Mouse (Mus musculus): ENCODE data around the gene Prpf6.
A peak's percentile ranks its signal among the peaks of the same experiment; 100 is the strongest.

Gene Prpf6

DNA sequence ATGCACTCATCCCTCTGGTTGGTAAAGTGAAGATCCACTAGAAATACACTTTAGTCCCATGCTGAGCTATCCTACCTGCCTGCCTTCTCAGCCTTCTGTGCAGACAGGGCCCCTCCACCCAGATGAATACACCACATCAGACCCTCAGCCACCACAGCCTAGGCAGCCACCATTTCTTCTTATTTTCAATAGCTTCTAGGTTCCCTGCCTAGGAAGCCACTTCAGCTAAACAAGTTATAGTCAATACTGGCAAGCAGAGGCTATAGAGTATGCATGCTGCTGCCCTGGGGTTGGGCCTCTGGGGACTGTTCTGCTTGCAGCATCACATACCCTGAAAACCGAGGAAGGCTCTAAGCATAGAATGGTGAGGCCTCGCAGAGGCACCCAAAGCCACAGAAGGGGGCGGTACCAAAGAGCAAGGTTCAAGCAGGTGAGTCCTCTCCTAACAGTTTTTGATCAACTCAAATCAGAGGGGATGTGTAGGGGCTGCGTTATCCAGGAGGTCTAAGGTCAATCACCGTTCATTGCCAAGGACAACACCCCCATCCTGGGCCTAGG lies at the start of gene Prpf6:
Gene Prpf6, plus strand, starts transcription at position 341 of the 558 bp plus-strand sequence.
- TF ChIP-seq NANOG (IDR thresholded peaks at IDR 0.05; ENCODE audit: borderline replicate concordance, low read length), result no peak
- no peak for TF ChIP-seq CTCF (conservative IDR thresholded peaks at IDR 0.05; ENCODE audit: low read length)
- no peak for TF ChIP-seq POU5F1 (IDR thresholded peaks at IDR 0.05; ENCODE audit: borderline replicate concordance, low read length)
- H3K4me1 ChIP-seq (replicated peaks; ENCODE audit: low read depth, low read length), result peaks cover 39% of the 10 kb centered on the region
- H3K4me3 ChIP-seq (replicated peaks; ENCODE audit: low read length), result peak within 1 kb of the TSS; percentile 95
- no peaks in the 10 kb centered on the region for H3K9me3 ChIP-seq (ENCODE audit: low read length)
- H3K36me3 ChIP-seq (ENCODE audit: insufficient read depth, low read length), result peaks cover 59% of the 10 kb centered on the region
- H3K27me3 ChIP-seq (ENCODE audit: insufficient read depth, low read length), result no peaks in the 10 kb centered on the region

DNA sequence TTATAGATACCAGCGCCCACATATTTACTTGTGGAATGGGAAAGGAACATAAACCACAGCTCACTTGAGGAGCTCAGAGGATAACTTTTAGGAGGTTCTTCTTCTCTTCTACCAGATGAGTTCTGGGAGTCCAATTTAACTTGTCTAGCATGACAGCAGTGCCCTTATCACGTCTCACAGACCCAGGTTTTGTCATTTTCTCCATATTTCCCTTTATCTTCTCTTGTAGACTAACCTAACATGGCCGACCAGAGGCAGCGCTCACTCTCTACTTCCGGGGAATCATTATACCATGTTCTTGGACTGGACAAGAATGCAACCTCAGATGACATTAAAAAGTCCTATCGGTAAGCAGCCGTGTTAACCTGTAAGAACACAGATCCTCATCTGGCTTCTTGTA lies 45.5 kb upstream of the Prpf6 start:
- Histone ChIP-seq H3K4me1 (replicated peaks; ENCODE audit: low read depth, low read length) (no peaks in the 10 kb centered on the region), H3K9me3 (ENCODE audit: low read length) (no peaks in the 10 kb centered on the region), H3K27me3 (ENCODE audit: insufficient read depth, low read length) (no peaks in the 10 kb centered on the region), H3K4me3 (replicated peaks; ENCODE audit: low read length) (no peak overlapping the region), H3K36me3 (ENCODE audit: insufficient read depth, low read length) (peaks cover 73% of the 10 kb centered on the region)
- no peak for TF ChIP-seq POU5F1 (IDR thresholded peaks at IDR 0.05; ENCODE audit: borderline replicate concordance, low read length)
- TF ChIP-seq CTCF (conservative IDR thresholded peaks at IDR 0.05; ENCODE audit: low read length), result no peak
- no peak for TF ChIP-seq NANOG (IDR thresholded peaks at IDR 0.05; ENCODE audit: borderline replicate concordance, low read length)

DNA sequence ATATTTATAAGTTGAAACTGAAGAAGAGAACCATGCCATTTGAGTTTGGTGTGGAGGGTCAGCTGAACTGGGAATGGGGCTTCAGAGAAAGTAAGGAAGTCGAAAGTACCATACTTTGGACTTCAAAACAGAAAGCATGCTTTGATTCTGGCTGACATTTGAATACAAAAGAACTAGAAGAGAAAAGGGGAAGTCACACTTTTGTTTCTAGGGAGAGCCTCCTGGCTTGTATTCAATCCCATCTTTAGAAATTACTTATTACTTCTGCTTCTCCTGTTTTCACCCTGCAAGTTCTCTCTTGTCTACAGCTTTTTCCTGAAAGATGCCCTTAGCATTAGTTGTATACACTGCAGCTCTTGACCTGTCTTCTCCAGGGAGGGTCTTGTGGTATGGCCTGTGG lies 43.4 kb upstream of the Prpf6 start:
- no peaks in the 10 kb centered on the region for H3K4me1 ChIP-seq (replicated peaks; ENCODE audit: low read depth, low read length)
- TF ChIP-seq POU5F1 (IDR thresholded peaks at IDR 0.05; ENCODE audit: borderline replicate concordance, low read length) (no peak), CTCF (conservative IDR thresholded peaks at IDR 0.05; ENCODE audit: low read length) (no peak), NANOG (IDR thresholded peaks at IDR 0.05; ENCODE audit: borderline replicate concordance, low read length) (no peak)
- H3K9me3 ChIP-seq (ENCODE audit: low read length), result no peaks in the 10 kb centered on the region
- H3K4me3 ChIP-seq (replicated peaks; ENCODE audit: low read length), result no peak overlapping the region
- peaks cover 81% of the 10 kb centered on the region for H3K36me3 ChIP-seq (ENCODE audit: insufficient read depth, low read length)
- no peaks in the 10 kb centered on the region for H3K27me3 ChIP-seq (ENCODE audit: insufficient read depth, low read length)

GRCm38 (mm10) chr2:181548682-181549081 lies 43.0 kb upstream of the Prpf6 start:
- no peaks in the 10 kb centered on the region for H3K27me3 ChIP-seq (ENCODE audit: insufficient read depth, low read length)
- H3K36me3 ChIP-seq (ENCODE audit: insufficient read depth, low read length), result peaks cover 84% of the 10 kb centered on the region
- no peak overlapping the region for H3K4me3 ChIP-seq (replicated peaks; ENCODE audit: low read length)
- H3K4me1 ChIP-seq (replicated peaks; ENCODE audit: low read depth, low read length), result no peaks in the 10 kb centered on the region
- H3K9me3 ChIP-seq (ENCODE audit: low read length), result no peaks in the 10 kb centered on the region
- no peak for TF ChIP-seq CTCF (conservative IDR thresholded peaks at IDR 0.05; ENCODE audit: low read length)
- TF ChIP-seq POU5F1 (IDR thresholded peaks at IDR 0.05; ENCODE audit: borderline replicate concordance, low read length), result no peak
- no peak for TF ChIP-seq NANOG (IDR thresholded peaks at IDR 0.05; ENCODE audit: borderline replicate concordance, low read length)

DNA sequence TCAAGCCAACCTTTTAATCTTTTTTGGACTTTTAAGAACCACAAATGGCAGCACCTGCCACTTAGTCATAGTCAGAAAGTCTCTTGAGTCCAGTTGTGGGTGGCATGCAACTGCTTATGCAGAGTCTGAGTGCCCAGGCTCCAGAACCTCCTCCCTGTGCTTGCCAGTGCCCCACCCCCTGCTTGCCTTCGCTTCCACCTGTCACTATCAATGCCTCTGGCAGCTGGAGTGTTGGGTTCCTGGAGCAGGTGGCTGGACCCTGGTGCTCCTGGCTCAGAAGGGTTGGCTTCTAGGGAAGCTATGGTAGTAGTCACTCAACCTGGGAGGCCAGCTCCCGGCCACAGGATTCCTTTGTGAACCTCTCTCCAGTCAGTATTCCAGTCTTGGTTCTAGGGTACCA lies 41.4 kb upstream of the Prpf6 start:
- Histone ChIP-seq H3K27me3 (ENCODE audit: insufficient read depth, low read length) (no peaks in the 10 kb centered on the region), H3K4me3 (replicated peaks; ENCODE audit: low read length) (no peak overlapping the region), H3K36me3 (ENCODE audit: insufficient read depth, low read length) (peaks cover 86% of the 10 kb centered on the region), H3K9me3 (ENCODE audit: low read length) (no peaks in the 10 kb centered on the region), H3K4me1 (replicated peaks; ENCODE audit: low read depth, low read length) (no peaks in the 10 kb centered on the region)
- TF ChIP-seq POU5F1 (IDR thresholded peaks at IDR 0.05; ENCODE audit: borderline replicate concordance, low read length) (no peak), CTCF (conservative IDR thresholded peaks at IDR 0.05; ENCODE audit: low read length) (no peak), NANOG (IDR thresholded peaks at IDR 0.05; ENCODE audit: borderline replicate concordance, low read length) (no peak)

GRCm38 (mm10) chr2:181553772-181554171 lies 37.9 kb upstream of the Prpf6 start:
- TF ChIP-seq CTCF (conservative IDR thresholded peaks at IDR 0.05; ENCODE audit: low read length) (no peak), NANOG (IDR thresholded peaks at IDR 0.05; ENCODE audit: borderline replicate concordance, low read length) (no peak), POU5F1 (IDR thresholded peaks at IDR 0.05; ENCODE audit: borderline replicate concordance, low read length) (no peak)
- Histone ChIP-seq H3K4me1 (replicated peaks; ENCODE audit: low read depth, low read length) (no peaks in the 10 kb centered on the region), H3K4me3 (replicated peaks; ENCODE audit: low read length) (no peak overlapping the region), H3K9me3 (ENCODE audit: low read length) (no peaks in the 10 kb centered on the region), H3K36me3 (ENCODE audit: insufficient read depth, low read length) (peaks cover 53% of the 10 kb centered on the region), H3K27me3 (ENCODE audit: insufficient read depth, low read length) (no peaks in the 10 kb centered on the region)

- Histone ChIP-seq H3K4me3 (replicated peaks; ENCODE audit: low read length) (no peak overlapping the region), H3K9me3 (ENCODE audit: low read length) (no peaks in the 10 kb centered on the region), H3K27me3 (ENCODE audit: insufficient read depth, low read length) (no peaks in the 10 kb centered on the region), H3K36me3 (ENCODE audit: insufficient read depth, low read length) (no peaks in the 10 kb centered on the region), H3K4me1 (replicated peaks; ENCODE audit: low read depth, low read length) (peaks cover 14% of the 10 kb centered on the region; the same call in 1 of the 2 replicates)
- TF ChIP-seq POU5F1 (IDR thresholded peaks at IDR 0.05; ENCODE audit: borderline replicate concordance, low read length), result no peak
- no peak for TF ChIP-seq CTCF (conservative IDR thresholded peaks at IDR 0.05; ENCODE audit: low read length)
- no peak for TF ChIP-seq NANOG (IDR thresholded peaks at IDR 0.05; ENCODE audit: borderline replicate concordance, low read length)
These were observed 24.3 kb upstream of the Prpf6 start for GRCm38 (mm10) chr2:181567338-181567737.

DNA sequence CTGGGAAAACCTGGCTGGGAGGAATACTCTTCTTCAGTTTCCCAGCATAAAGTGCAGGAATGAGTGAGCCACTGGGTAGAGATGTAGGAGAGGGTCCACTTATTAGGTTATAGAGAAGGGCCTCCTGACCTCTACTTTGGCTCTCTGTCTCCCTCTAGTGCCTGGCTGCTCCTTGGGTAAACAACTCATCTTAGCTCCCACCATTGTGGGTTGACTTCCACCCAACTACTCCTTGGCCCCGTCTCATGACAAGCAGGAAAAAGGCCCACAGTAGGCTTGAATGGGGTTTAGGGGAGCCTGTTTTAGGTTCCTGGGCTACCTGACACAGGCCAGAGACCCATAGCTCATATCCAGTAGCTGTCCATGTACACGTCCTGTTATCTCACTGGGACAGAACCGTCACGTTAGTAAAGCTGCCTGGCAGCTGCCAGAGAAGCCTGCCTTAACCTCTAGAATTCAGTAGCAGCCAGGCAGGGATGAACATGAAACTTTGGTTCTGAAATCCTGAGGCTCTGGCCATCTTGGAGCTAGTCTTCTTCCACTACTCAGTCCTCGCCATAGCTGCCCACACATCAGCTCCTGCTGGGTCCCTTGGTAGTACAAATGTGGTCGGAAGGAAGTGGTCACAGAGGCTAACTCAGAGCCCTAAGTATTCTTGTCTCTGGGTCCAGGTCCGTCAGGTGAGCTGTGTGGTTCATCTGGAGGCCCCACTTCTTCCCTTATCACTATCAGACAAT lies 23.2 kb upstream of the Prpf6 start:
- Histone ChIP-seq H3K4me3 (replicated peaks; ENCODE audit: low read length) (no peak overlapping the region), H3K4me1 (replicated peaks; ENCODE audit: low read depth, low read length) (peaks cover 14% of the 10 kb centered on the region; the same call in 1 of the 2 replicates), H3K36me3 (ENCODE audit: insufficient read depth, low read length) (0 out of 2 replicates have a peak, but pooled peaks cover 6% of the 10 kb centered on the region), H3K27me3 (ENCODE audit: insufficient read depth, low read length) (no peaks in the 10 kb centered on the region), H3K9me3 (ENCODE audit: low read length) (no peaks in the 10 kb centered on the region)
- TF ChIP-seq NANOG (IDR thresholded peaks at IDR 0.05; ENCODE audit: borderline replicate concordance, low read length), result no peak
- TF ChIP-seq CTCF (conservative IDR thresholded peaks at IDR 0.05; ENCODE audit: low read length), result peak; percentile 55
